Mouse (Mus musculus) limb, embryonic 11.5 days (tissue): ENCODE measurements around the gene 4931406C07Rik. TPM values are rescaled to one million over a fixed set of nuclear protein-coding genes. Genes with fewer than 3 reads are reported as not detected.

Experiments used
- ATAC-seq: fragments of 200-750 bp; cut with Nextera tagmentation; 2 replicates; pipeline ENCODE4 v1.8.0; 2017; ENCODE audit warnings: low read depth; ENCODE audit not compliant: insufficient number of reproducible peaks, low FRiP score, low TSS enrichment
- DNase-seq: peaks from one replicate; pipeline ENCODE4 v3.0.0-alpha.2; 2015; ENCODE audit warnings: low spot score
- H3K27ac ChIP-seq: fragments of 300-500 bp; sonication (generic); replicated peaks from 2 replicates; pipeline ENCODE4 v1.5.1; 2014; ENCODE audit warnings: low read depth, mild to moderate bottlenecking, low read length
- H3K27me3 ChIP-seq: fragments of 300-500 bp; sonication (generic); 2 replicates; pipeline ENCODE4 v1.6.1; 2014; ENCODE audit warnings: mild to moderate bottlenecking, low read length, mixed read lengths; ENCODE audit not compliant: control insufficient read depth, insufficient read depth
- H3K36me3 ChIP-seq: fragments of 300-500 bp; sonication (generic); 2 replicates; pipeline ENCODE4 v1.6.1; 2014; ENCODE audit warnings: mild to moderate bottlenecking, low read length, moderate library complexity, mixed read lengths; ENCODE audit not compliant: control insufficient read depth, insufficient read depth
- H3K4me1 ChIP-seq: fragments of 300-500 bp; sonication (generic); 2 replicates; pipeline ENCODE4 v1.6.1; 2014; ENCODE audit warnings: low read length, mixed read lengths; ENCODE audit not compliant: control insufficient read depth, insufficient read depth
- H3K4me2 ChIP-seq: fragments of 300-500 bp; sonication (generic); 2 replicates; pipeline ENCODE4 v1.6.1; 2014; ENCODE audit warnings: low read depth, mild to moderate bottlenecking, moderate library complexity; ENCODE audit not compliant: severe bottlenecking
- H3K4me3 ChIP-seq: fragments of 300-500 bp; sonication (generic); 2 replicates; pipeline ENCODE4 v1.5.1; 2014; ENCODE audit warnings: low read depth, low read length
- H3K9ac ChIP-seq: fragments of 300-500 bp; sonication (generic); 2 replicates; pipeline ENCODE4 v1.6.1; 2014; ENCODE audit warnings: mild to moderate bottlenecking, low read length
- H3K9me3 ChIP-seq: fragments of 300-500 bp; sonication (generic); 2 replicates; pipeline ENCODE4 v1.6.1; 2016; ENCODE audit warnings: low read length; ENCODE audit not compliant: control insufficient read depth
- WGBS: fragments of 180-500 bp; shearing (Covaris S2); extraction: QIAGEN DNeasy Blood & Tissue Kit; methylation state at CpG from one replicate; pipeline ENCODE4 v1.1.7; 2014; 5-methylcytosine and 5-hydroxymethylcytosine counted together
- polyA plus RNA-seq: library from polyadenylated mRNA; unstranded; fragments of >200 nt; fragmentation: Nextera tagmentation; extraction: Ambion mirVana; gene quantifications from 2 replicates; pipeline ENCODE4 v1.2.1, GENCODE M21; 2014

Gene 4931406C07Rik
- polyA plus RNA-seq, 1 experiment from 2014 or later, result 6.6 TPM

GRCm38 (mm10) chr9:15301399-15301798 lies 4.8 kb downstream of the 4931406C07Rik start:
- Histone ChIP-seq H3K27me3 (no peaks in the 10 kb centered on the region), H3K4me1 (no peaks in the 10 kb centered on the region), H3K9me3 (no peaks in the 10 kb centered on the region), H3K9ac (no peak overlapping the region), H3K4me3 (no peak overlapping the region), H3K4me2 (no peak overlapping the region), H3K36me3 (no peaks in the 10 kb centered on the region), H3K27ac (no peak overlapping the region; the same call in 1 of the 2 replicates)
- ATAC-seq, result no peak
- 37% methylated on average over 6 of the region's 6 CpGs for WGBS
- DNase-seq, result peak; percentile 24

- ATAC-seq (no peak), DNase-seq (no peak)
- H3K9me3 ChIP-seq, result no peaks in the 10 kb centered on the region
- H3K27ac ChIP-seq, result no peak overlapping the region
- no peak overlapping the region for H3K9ac ChIP-seq
- no peaks in the 10 kb centered on the region for H3K4me1 ChIP-seq
- no peaks in the 10 kb centered on the region for H3K36me3 ChIP-seq
- no peak overlapping the region for H3K4me3 ChIP-seq
- H3K4me2 ChIP-seq, result no peak overlapping the region
- 89% methylated on average over 5 of the region's 5 CpGs for WGBS
- H3K27me3 ChIP-seq, result no peaks in the 10 kb centered on the region
These were observed 6.2 kb downstream of the 4931406C07Rik start for GRCm38 (mm10) chr9:15300056-15300455.

- no peak for ATAC-seq
- Histone ChIP-seq H3K27me3 (no peaks in the 10 kb centered on the region), H3K36me3 (no peaks in the 10 kb centered on the region), H3K4me1 (no peaks in the 10 kb centered on the region), H3K27ac (no peak overlapping the region), H3K9me3 (no peaks in the 10 kb centered on the region), H3K9ac (no peak overlapping the region), H3K4me2 (no peak overlapping the region), H3K4me3 (no peak overlapping the region)
- 8% methylated on average over 2 of the region's 2 CpGs for WGBS
- no peak for DNase-seq
These were observed 7.8 kb downstream of the 4931406C07Rik start for GRCm38 (mm10) chr9:15298451-15298850.

- DNase-seq (no peak), ATAC-seq (no peak)
- 88% methylated on average over 7 of the region's 7 CpGs for WGBS
- H3K9ac ChIP-seq, result no peak overlapping the region
- no peaks in the 10 kb centered on the region for H3K36me3 ChIP-seq
- no peaks in the 10 kb centered on the region for H3K4me1 ChIP-seq
- H3K27ac ChIP-seq, result no peak overlapping the region
- H3K4me2 ChIP-seq, result no peak overlapping the region
- H3K27me3 ChIP-seq, result no peaks in the 10 kb centered on the region
- H3K4me3 ChIP-seq, result no peak overlapping the region
- H3K9me3 ChIP-seq, result no peaks in the 10 kb centered on the region
These were observed 9.1 kb downstream of the 4931406C07Rik start for GRCm38 (mm10) chr9:15297112-15297511.

- 85% methylated on average over 6 of the region's 6 CpGs for WGBS
These were observed 17.0 kb downstream of the 4931406C07Rik start for GRCm38 (mm10) chr9:15289251-15289650.

GRCm38 (mm10) chr9:15288402-15288801 lies 17.8 kb downstream of the 4931406C07Rik start:
- no peak for DNase-seq
- 86% methylated on average over 3 of the region's 3 CpGs for WGBS

More at GRCm38 (mm10) chr9:15289251-15289650, 17.0 kb downstream of the 4931406C07Rik start:
- no peaks in the 10 kb centered on the region for H3K36me3 ChIP-seq
- DNase-seq (no peak), ATAC-seq (no peak)
- H3K9me3 ChIP-seq, result no peaks in the 10 kb centered on the region
- no peak overlapping the region for H3K9ac ChIP-seq
- no peak overlapping the region for H3K27ac ChIP-seq
- H3K4me2 ChIP-seq, result no peak overlapping the region
- H3K27me3 ChIP-seq, result no peaks in the 10 kb centered on the region
- no peak overlapping the region for H3K4me3 ChIP-seq
- no peaks in the 10 kb centered on the region for H3K4me1 ChIP-seq

GRCm38 (mm10) chr9:15287846-15288245 lies 18.4 kb downstream of the 4931406C07Rik start:
- H3K9me3 ChIP-seq, result no peaks in the 10 kb centered on the region
- no peak overlapping the region for H3K4me2 ChIP-seq
- no peak overlapping the region for H3K9ac ChIP-seq
- H3K27me3 ChIP-seq, result no peaks in the 10 kb centered on the region
- WGBS, result 60% methylated on average over 6 of the region's 6 CpGs
- H3K4me3 ChIP-seq, result no peak overlapping the region
- ATAC-seq, result no peak
- no peaks in the 10 kb centered on the region for H3K36me3 ChIP-seq
- no peak for DNase-seq
- H3K27ac ChIP-seq, result no peak overlapping the region
- no peaks in the 10 kb centered on the region for H3K4me1 ChIP-seq

More at GRCm38 (mm10) chr9:15288402-15288801, 17.8 kb downstream of the 4931406C07Rik start:
- H3K27me3 ChIP-seq, result no peaks in the 10 kb centered on the region
- no peak overlapping the region for H3K9ac ChIP-seq
- no peak overlapping the region for H3K27ac ChIP-seq
- no peak overlapping the region for H3K4me2 ChIP-seq
- no peaks in the 10 kb centered on the region for H3K36me3 ChIP-seq
- H3K9me3 ChIP-seq, result no peaks in the 10 kb centered on the region
- H3K4me1 ChIP-seq, result no peaks in the 10 kb centered on the region
- H3K4me3 ChIP-seq, result no peak overlapping the region
- no peak for ATAC-seq

GRCm38 (mm10) chr9:15285443-15285842 lies 20.8 kb downstream of the 4931406C07Rik start:
- ATAC-seq (no peak), DNase-seq (no peak)
- H3K9me3 ChIP-seq, result no peaks in the 10 kb centered on the region
- H3K4me2 ChIP-seq, result no peak overlapping the region
- peaks cover 3% of the 10 kb centered on the region; the same call in 1 of the 2 replicates for H3K4me1 ChIP-seq
- no peaks in the 10 kb centered on the region for H3K27me3 ChIP-seq
- no peak overlapping the region for H3K27ac ChIP-seq
- H3K36me3 ChIP-seq, result no peaks in the 10 kb centered on the region
- H3K4me3 ChIP-seq, result no peak overlapping the region
- WGBS, result 68% methylated on average over 3 of the region's 3 CpGs
- no peak overlapping the region for H3K9ac ChIP-seq

- ATAC-seq (no peak), DNase-seq (no peak)
- WGBS, result 47% methylated on average over 5 of the region's 5 CpGs
- H3K9me3 ChIP-seq, result no peaks in the 10 kb centered on the region
- no peaks in the 10 kb centered on the region for H3K27me3 ChIP-seq
- H3K4me1 ChIP-seq, result peaks cover 5% of the 10 kb centered on the region; the same call in 1 of the 2 replicates
- H3K4me2 ChIP-seq, result peak overlapping the region; percentile 78
- H3K27ac ChIP-seq, result no peak overlapping the region
- H3K9ac ChIP-seq, result peak overlapping the region; percentile 74
- H3K36me3 ChIP-seq, result peaks cover 4% of the 10 kb centered on the region; the same call in 1 of the 2 replicates
- H3K4me3 ChIP-seq, result peak overlapping the region; percentile 97
These were observed 25.8 kb downstream of the 4931406C07Rik start for GRCm38 (mm10) chr9:15280491-15280879.
